Mouse (Mus musculus) left cerebral cortex, postnatal 36 days (tissue): Measurements from ENCODE around the gene Mansc1. TPM values are rescaled to one million over a fixed set of nuclear protein-coding genes. Genes with fewer than 3 reads are reported as not detected.

Source experiments
- DNase-seq, 2 experiments: peaks; one replicate each; pipeline ENCODE4 v3.0.0; 2021 to 2022; ENCODE audit warnings: low spot score in 2 of 2, mixed read lengths in 1 of 2
- intact Hi-C: fragments of 180-260 bp; cut with DNase I; formaldehyde crosslinking; loops from one replicate; pipeline ENCODE4 v1.15.1; 2025
- total RNA-seq, 2 experiments: library from RNA; stranded (reverse); gene quantifications; 2 replicates each; pipeline ENCODE4 v1.2.3; 2021

Gene Mansc1
- total RNA-seq, 2 experiments from 2014 or later: 9.9 to 14.0 TPM

GRCm38 (mm10) chr6:134564539-134564938 lies 67.7 kb downstream of the Mansc1 start:
- no peak for DNase-seq
- intact Hi-C loops: no loop called here

- intact Hi-C loops: no loop called here
- no peak for DNase-seq
Measured at GRCm38 (mm10) chr6:134559635-134560034, 72.7 kb downstream of the Mansc1 start.

Other genes with a start within 250 kb of the Mansc1 start
- gene Bcl2l14, start 236.2 kb downstream of the Mansc1 start, total RNA-seq: not detected
- 10 to 100 TPM; 40.6 to 45.0 TPM for gene Lrp6, start 65.5 kb downstream of the Mansc1 start, total RNA-seq
- 10 to 100 TPM; 33.4 to 42.4 TPM for gene Borcs5, start 7.0 kb upstream of the Mansc1 start, total RNA-seq
- 10 to 100 TPM in 1 of 2 experiments, 1 to 10 TPM in 1; 8.0 to 12.7 TPM for gene Dusp16, start 160.1 kb upstream of the Mansc1 start, total RNA-seq
- gene Crebl2, start 197.7 kb upstream of the Mansc1 start, total RNA-seq: 10 to 100 TPM; 31.8 to 36.6 TPM